Mouse (Mus musculus): ENCODE measurements around the gene Phka1.
"Not testable (repeated sequence)": the region's sequence is repeated elsewhere in the genome, so short reads cannot be mapped to it uniquely, and the experiment has no call there.

The Phka1 gene

DNA sequence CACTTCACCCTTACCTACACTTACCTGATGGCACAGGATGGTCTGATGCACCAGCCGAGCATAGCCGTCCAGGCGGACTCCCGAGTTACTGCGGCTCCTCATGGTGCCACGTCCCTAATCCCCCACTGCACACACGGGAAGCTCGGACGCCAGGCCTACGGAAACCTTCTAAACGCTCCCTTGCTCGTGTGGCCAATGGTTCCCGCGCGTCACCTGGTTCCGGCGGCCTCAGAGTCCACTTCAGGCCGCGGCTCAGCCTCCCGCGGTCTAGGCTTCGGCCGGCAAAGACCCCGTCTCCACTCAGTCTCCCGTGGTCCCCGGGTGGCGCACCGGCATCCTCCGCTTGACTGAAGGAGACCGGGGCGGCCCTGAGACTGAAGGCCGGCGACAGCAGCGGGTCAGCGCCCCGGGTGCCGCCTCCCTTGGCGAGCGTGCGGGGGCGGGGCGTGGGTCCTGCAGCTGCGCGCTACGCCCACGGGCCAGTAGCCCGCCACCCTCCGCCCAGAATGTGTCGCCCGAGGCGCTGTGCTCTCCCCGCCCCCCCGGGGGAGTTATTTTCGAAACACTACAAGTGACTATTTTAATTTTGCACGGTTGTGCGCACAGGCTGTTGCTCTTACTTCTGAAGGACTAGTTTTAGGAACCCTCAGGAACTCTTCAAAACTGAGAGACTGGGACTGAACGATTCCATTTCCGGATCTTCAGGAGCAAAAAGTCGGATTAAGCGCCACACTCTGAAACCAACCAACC, at the start of gene Phka1:
Gene Phka1 (minus strand): TSS at position 424 of the 750 bp plus-strand sequence.
- DNase-seq, result peak; percentile 79

DNA sequence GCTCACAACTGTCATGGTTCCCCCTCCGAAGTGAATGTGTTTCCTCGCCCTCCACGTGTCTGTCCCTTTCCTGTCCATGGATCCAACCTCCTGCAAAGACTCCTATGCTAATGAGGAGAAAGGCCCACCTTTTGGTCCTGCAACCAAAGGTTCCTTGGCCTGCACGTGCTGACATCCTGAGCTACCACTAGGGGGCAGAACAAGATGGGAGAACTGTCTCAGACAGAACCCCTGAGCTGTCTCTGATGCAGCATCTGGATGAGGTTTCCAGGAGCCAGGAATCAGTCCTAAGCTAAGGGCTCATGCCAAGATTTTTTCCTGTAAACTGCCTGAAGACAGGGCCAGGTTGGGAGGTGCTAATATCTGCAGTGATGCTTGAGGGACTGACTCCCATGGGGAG, 45.2 kb upstream of the Phka1 start:
- not testable (repeated sequence) for DNase-seq

DNA sequence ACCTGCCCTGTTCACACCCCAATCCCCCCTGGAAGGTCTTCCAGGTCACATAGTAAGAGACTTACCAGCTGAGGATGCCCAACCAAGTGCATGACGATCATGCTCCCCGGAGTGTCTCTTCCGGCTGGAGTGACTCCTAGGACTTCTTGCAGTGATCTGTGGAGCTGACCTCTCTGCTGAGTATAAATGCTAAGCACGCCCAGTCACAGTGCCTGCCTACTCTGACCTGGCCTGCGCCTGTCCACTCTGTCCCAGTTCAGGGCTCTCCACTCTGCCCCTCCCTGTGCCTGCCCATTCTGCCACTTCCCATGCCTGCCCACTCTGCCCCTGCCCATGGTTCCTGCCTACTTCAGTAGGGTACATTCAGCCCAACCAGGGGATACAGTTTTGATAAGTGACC, 42.8 kb upstream of the Phka1 start, which contains the start of gene Gm3880:
Gene Gm3880 (minus strand): TSS at position 101 of the 400 bp plus-strand sequence.
- not testable (repeated sequence) for DNase-seq

DNA sequence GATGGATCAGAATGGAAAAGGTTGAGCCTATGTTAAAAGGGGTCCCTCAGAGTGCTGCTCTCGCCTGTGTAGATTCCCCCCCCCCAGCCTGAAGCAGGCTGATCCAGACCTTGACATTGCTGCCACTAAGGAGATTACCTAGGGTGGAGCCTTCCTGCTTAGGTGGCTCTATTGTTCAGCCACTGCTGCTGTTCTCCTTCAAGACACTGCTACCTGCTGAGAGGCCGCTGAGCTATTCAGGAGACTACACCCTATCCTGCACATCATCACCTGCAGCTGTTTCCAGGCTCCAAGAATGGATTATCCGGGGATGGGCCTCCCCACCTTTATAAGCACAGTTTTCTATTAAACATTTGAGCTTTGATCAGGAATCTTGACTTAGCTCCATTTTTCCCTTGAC, 40.7 kb upstream of the Phka1 start:
- not testable (repeated sequence) for DNase-seq

DNA sequence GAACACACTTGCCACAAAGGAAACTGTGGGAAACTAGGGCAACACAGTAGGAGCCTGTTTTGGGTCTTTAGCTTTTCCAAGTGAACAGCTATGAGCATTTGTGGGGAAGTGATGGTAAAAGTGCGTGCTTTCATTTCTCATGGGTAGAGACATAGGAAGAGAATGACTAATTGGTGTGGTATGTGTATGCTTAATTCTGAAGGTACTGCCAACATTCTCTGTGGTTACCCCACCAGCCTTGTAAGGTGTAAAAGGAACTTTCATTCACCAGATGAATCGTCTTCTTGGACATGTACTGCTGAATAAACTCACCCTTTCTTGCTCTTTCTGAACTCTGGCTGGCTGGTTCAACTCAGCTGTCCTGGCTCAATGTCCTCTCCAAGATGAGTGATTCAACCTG, 22.6 kb upstream of the Phka1 start:
- DNase-seq, result no peak

DNA sequence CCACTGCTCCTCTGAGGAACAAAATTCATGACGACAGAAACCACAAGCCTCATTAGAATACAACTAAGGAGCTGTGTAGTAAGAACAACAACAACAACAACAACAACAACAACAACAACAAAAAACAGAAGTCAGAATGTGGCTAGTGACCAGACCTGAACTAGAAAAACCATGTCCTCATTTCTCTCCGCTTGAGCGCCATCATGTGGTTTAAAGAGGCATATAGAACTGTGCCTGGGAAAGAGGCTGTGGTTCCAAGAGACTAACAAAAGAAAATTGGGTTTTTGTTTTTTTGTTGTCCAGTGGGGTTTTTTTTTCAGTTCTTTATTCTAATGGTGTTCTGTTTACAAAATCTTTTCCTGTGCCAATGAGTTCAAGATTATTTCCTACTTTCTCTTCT, 16.7 kb upstream of the Phka1 start:
- DNase-seq, result no peak

DNA sequence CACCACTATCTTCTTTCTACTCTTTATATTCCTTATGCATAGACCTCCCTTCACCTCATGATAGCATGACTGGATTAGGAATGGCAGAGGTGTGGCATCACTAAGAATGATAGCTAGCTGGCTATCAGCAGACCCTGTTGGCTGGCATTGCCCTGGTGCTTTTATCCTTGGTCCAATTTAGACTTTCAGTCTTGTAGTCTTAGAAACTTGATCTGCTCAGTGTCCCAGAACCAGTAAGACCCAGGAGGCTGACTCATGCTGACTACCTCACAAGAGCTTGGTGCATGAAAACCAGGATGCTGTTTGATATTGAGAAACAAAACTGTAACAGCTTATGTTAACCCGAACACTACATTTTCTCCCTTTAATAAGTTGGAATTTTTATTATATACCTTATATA, 1.6 kb upstream of the Phka1 start:
- DNase-seq, result no peak

DNA sequence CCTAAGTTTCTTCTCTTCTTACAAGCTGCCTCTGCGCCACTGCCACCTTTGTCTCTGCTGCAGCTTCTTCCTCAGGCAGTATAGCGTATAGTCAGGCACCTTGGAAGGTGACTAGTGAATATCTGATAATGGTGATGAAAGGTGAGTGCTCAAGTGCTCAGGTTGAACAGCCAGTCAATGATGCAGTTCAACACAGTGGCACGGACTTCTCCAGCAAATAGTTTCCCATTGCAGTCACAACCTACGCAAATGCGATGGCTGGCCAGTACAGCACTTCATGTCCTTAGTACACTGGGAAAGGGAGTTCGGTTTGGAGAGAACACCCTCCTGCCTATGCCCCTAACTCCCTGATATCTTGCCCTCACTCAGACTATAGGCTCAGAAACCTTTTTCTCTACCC, 1.1 kb upstream of the Phka1 start:
- no peak for DNase-seq

DNA sequence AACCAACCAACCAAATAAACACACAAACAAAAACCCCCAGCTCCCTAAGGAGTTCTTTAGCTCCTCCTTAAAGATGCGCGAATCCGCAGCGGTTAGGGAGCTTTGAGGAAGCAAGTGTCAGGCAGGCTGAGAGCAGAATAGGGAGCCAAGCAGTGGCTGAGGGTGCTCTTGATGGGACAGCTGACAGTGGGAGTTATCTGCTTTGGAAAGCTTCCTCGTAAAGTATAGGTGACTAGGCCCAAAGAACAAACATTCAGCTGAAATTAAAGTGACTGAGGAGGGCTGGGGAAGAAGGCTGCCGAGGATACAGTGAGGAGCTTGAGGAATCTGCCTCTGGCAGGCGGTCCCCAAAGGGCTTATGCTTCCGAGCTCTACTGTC, 516 bp upstream of the Phka1 start:
- no peak for DNase-seq

DNA sequence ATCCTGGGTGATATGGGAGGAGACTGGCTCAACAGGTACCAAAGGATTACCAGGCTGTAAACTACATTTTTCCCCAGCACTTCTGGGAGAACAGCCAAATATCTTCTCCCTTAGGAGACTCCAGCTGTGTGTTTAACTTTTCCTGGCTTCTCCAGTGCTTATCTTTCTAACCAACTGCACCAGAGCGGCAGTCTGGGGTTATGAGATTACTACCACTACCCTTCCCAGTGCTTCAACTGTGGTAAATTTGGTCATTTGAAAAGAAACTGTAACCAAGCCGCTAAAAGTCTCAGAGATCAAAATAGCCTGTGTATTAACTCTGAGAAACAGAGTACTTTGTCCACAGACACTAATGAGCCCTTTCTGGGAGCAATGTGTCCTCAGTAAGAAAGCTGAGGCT, 42.8 kb downstream of the Phka1 start:
- no peak for DNase-seq

DNA sequence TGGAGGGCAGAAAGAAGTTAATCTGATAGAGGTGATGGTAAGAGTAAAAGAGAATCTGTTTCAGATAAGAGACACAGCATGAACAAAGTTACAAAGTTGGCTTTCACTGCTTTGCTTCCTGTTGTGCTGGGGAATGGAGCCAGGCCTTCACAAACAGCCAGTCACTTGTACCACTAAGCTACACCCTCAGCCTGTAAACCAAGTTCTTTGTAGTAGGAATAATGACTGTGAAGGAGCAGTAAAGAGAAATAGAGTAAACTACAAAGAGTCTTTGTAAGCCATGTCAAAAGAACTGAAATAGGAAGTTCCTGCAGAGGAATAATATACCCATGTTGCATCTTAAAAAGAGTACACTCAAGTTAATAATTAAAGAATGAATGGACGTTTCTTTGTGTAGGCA, 55.5 kb downstream of the Phka1 start:
- no peak for DNase-seq

DNA sequence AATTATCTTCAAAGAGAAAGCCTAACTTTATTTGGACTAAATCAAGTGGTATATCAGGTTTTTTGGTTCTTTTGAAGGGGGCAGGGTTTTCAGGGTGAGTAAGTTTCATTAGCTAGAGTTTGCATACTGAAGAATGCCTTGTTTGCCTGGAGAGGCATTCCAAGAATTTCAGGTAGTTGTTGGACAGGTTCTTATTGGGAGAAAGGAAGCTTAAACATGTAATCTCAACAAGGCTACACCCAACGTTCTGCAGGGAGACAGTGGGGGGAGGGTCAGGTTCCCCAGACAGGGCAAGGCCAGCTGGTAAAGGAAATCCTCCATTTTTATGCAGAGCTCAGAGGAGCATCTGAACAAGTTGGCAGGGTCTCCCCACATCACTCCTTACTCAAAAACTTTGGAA, 72.9 kb downstream of the Phka1 start:
- peak; percentile 14 for DNase-seq

DNA sequence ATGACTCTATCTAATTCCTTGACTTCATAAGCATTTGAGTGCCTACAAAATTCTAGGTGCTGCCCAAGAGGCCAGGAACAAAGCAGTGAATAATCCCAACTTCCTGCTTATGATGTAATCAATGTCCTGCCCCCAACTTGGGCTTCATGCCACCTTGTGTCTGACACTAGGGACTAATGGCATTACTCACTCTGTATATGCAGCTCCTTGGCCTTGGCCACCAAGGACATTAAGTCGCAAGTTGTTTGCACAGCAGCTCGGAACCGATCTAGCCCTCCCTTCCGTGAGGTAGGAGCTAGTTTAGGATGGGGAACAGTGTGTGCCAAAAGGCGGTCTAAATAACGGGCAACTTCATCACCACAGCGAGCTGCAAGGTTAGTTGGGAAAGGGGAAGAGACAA, 87.1 kb downstream of the Phka1 start:
- no peak for DNase-seq

DNA sequence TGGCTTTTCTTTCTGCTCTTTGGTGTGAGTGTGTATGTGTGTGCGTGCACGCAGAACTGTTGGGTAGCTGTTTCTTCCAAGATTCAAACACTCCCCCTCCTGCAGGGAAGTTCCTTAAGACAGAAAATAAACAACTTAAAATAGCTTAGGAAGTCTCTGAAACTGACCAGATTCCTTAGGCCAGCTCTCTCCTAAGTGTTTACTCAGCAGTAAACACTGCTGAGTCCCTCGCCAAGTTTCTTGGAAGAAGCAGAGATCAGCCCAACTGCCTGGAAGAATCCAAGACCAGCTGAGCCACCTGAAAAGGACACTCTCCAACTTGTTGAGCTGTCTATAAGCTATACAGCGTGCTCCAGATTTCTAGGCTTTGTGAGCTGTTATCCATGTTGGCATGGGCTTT, 134.8 kb downstream of the Phka1 start:
- no peak for DNase-seq

DNA sequence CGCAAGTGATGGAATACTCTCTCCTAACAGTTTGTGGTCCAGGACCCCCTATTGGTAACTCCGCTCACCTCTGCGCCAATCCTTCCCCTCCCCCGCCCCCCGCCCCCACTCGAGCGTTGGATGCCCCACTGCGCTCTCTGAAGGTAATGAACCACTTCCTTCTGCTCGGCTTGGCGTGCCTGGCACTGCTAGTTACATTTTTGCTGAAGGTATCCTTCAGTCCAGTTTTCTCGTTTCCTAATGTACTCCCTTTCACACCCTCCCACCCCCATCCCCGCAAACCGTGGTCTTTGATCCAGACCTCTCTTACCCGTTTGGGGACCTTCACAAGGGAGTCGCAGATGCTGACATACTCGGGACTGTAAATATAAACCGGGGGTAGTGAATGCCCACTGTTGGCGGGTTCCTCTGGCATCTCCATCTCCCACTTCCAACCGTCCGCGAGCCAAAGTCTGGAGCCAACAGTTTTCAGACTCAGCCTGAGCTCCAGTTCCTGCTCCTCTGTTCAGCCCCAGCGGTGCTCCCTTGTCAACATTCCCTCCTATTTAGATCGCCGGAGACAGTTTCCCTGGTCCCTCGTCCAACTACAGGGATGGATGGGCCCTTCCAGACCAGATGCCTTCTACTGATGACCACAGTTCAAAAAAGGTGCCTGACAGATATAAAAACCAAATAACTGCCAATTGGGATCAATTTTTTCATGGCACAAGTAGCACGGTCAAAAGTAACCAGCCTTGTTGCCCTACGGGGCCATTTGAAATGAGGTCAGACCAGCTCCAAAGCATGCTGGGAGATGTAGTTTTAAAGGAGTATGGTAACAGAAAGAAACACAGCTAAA, 139.2 kb downstream of the Phka1 start, which contains the start of gene Hdac8:
Gene Hdac8 (minus strand): TSS at position 716 of the 838 bp plus-strand sequence.
- DNase-seq, result peak; percentile 46

DNA sequence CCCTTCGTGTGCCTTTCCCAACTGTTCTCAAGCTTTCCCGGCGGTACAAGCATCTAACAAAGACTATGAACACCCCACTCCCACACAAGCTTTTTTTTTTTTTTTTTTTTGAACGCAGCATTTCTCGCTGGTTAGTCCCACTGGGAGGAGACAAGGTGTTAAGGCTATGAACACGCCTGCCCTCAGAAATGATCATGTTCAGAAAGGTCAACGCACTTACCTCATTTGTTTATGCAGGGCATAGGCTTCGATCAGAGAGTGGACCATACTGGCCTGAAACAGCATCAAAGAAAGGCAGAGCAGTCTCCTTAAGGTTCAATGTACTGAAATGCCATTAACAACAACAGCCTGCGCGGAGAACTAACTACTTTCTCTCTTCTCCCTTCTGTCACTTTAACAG, 139.9 kb downstream of the Phka1 start:
- no peak for DNase-seq

DNA sequence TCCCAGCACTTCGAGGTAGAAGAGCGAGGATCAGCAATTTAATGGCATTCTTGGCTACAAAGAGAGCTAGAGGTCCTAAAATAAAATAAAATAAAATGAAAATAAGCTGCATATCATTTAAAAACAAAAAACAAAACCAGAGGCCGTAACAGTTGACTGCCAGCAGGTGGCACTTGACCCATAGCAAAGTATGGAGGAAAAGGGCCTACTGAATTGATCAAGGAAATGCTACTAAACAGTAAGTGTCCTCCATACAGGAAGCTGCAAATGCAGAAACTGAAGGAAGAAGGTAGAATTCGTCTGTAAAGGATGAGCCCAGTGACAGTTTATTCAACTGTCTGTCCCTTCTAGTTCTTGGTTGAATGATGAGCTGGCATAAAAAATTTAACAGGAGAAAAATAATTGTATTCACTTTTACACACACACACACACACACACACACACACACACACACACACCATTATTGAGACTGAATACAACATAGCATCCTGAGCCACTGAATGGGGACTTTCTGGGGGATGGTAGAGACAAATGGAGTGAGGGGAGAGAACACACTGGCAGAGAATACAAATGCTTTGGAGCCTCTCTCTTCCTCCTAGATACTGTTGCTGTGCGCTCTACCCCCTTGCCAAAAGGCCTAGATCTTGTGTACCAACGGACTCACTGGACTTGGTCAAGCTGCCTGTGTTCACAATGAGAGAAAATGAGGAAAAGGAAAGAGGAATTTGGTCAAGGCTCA, 149.9 kb downstream of the Phka1 start:
- no peak for DNase-seq

DNA sequence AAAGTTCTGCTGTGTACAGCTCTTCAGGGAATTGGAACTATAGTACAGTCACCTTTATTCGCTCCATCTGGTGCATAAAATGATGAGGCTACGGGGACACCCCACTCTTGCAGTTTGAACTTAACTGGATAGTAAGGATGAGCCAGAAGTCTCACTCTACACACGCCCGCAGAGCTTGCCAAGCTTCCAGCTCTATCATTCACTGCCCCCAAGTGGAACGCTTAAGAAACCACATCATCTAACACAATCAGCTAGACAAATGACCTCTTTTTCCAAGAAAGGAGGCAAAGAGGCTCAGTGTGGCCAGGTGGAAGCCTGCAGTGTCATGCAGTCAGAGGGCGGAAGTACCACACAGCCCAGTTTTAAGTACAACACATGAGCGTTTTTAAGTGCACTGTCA, 158.5 kb downstream of the Phka1 start:
- DNase-seq, result no peak

DNA sequence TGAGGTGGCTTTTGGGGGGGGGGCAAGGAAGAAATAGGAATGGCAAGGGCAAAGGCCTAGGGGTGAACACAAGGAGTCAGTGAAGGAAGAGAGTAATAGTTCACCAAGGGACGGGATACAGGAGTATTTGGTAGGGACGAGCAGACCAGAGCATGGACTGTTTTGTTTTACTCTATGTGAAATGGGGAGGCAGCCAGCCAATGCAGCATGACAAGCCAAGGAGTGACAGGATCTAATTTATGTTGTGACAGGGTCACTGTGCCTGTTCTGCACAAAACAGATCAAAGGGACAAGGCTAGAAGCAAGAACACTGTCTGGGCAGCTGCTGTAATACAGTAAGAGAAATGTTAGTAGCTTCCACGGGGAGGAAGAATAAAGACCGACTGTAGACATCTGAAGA, 164.4 kb downstream of the Phka1 start:
- DNase-seq, result no peak

DNA sequence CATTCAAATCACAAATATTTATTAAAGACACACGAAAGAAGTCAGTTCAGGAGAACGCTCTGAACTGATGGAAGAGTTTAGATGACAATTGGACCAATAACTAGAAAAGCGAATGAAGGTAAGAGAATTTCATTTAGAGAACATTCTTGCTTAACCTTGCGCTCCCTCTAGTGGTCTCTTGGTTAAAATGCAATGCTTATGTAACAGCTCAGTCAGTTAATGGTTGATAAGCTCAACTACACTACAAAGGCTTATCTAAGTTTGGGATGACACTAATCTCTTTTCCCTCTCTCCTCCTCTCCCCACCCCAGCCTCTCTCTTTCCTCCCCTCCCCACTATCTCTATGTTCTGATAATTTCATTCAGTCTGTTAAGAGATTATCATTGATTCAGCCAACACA, 165.1 kb downstream of the Phka1 start:
- no peak for DNase-seq

DNA sequence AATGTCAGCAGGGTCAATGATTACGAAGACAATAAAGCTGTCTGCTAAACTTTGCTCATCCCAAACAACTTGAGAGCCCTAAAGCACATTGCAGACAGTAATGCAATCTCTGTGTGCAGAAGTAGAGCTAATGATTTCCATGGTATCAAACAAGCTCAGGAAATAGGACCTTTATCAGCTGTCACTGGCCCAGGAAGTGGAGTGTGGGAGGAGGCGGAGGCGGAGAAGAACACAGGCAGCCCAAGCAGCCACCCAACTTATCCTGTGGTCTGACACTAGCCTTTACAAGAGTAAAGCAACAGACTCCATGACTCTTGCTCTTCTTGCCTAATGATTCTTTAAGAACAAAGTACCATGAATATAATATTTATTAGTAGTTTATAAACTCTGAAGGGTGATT, 165.6 kb downstream of the Phka1 start:
- DNase-seq, result no peak

DNA sequence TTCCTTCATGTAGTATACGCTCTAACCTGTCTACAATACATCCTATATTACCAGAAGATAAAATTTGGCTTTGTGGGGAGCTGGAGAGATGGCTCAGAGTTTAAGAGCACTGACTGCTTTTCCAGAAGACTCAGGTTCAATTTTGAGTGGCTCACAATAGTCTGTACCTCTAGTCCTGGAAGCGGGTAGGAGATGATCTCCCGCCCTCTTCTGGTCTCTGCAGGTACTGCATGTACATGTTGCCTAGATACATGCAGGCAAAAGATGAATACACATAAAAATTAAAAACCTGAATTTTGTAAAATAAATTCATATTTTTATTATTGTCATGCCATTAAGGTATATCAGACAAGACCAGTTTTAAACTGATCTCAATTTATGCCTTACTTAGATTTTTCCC, 167.3 kb downstream of the Phka1 start:
- peak; percentile 42 for DNase-seq

DNA sequence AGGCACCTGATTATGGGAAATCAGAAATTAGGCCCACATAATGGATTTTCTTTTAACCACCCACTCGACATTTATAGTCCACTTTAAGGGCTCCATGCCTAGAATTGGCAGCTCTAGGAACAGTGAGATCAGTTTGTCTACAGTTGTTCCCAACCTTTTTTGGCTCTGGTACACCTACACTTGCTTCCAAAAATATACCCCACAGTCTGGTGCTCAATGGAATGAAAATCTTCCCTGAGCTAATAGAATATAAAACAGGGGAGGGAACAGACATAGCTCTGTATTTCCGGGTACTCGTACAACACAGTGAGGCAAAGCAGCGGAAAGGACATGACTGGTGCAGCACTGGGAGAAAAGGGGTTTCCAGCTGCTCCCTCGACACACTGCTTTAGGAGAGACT, 168.5 kb downstream of the Phka1 start:
- DNase-seq, result no peak
